Mouse (Mus musculus): Measurements from ENCODE around the gene Lsm14b.
A peak's percentile ranks its signal among the peaks of the same experiment; 100 is the strongest.

Lsm14b gene

GRCm38 (mm10) chr2:180024401-180025098, at the start of gene Lsm14b:
Gene Lsm14b, plus strand, starts transcription at chr2:180024987.
- peak; percentile 100 for DNase-seq

- DNase-seq: peak; percentile 59
Observed at GRCm38 (mm10) chr2:179975851-179976250, 48.9 kb upstream of the Lsm14b start.

- no peak for DNase-seq
Observed at GRCm38 (mm10) chr2:179976295-179976627, 48.5 kb upstream of the Lsm14b start.

GRCm38 (mm10) chr2:179976628-179977343, 48.0 kb upstream of the Lsm14b start, which contains the start of gene Taf4:
Gene Taf4, minus strand, starts transcription at chr2:179976646.
- DNase-seq: peak; percentile 93

GRCm38 (mm10) chr2:179977344-179978025, 47.3 kb upstream of the Lsm14b start:
- no peak for DNase-seq

GRCm38 (mm10) chr2:179978250-179978649, 46.5 kb upstream of the Lsm14b start:
- DNase-seq: no peak

- no peak for DNase-seq
Observed at GRCm38 (mm10) chr2:179979836-179980235, 45.0 kb upstream of the Lsm14b start.

- no peak for DNase-seq
Observed at GRCm38 (mm10) chr2:179980616-179981015, 44.2 kb upstream of the Lsm14b start.

- no peak for DNase-seq
Observed at GRCm38 (mm10) chr2:179982715-179983114, 42.1 kb upstream of the Lsm14b start.

GRCm38 (mm10) chr2:179984830-179985229, 40.0 kb upstream of the Lsm14b start:
- no peak for DNase-seq

GRCm38 (mm10) chr2:179985695-179986094, 39.1 kb upstream of the Lsm14b start:
- DNase-seq: no peak

GRCm38 (mm10) chr2:179986437-179987022, 38.3 kb upstream of the Lsm14b start:
- DNase-seq: no peak

GRCm38 (mm10) chr2:179989098-179989497, 35.7 kb upstream of the Lsm14b start:
- DNase-seq: no peak

- DNase-seq: no peak
Observed at GRCm38 (mm10) chr2:179993071-179993470, 31.7 kb upstream of the Lsm14b start.

- DNase-seq: no peak
Observed at GRCm38 (mm10) chr2:179998431-179998830, 26.4 kb upstream of the Lsm14b start.

- no peak for DNase-seq
Observed at GRCm38 (mm10) chr2:180001635-180002034, 23.2 kb upstream of the Lsm14b start.

- DNase-seq: no peak
Observed at GRCm38 (mm10) chr2:180005656-180006351, 19.0 kb upstream of the Lsm14b start.

GRCm38 (mm10) chr2:180006352-180007017, 18.3 kb upstream of the Lsm14b start:
- DNase-seq: no peak

GRCm38 (mm10) chr2:180010686-180011085, 14.1 kb upstream of the Lsm14b start:
- no peak for DNase-seq

GRCm38 (mm10) chr2:180011370-180011769, 13.4 kb upstream of the Lsm14b start:
- DNase-seq: no peak

GRCm38 (mm10) chr2:180013686-180014085, 11.1 kb upstream of the Lsm14b start:
- no peak for DNase-seq

GRCm38 (mm10) chr2:180017632-180018031, 7.2 kb upstream of the Lsm14b start:
- DNase-seq: no peak

Data from liver (tissue).